Mouse (Mus musculus) E14TG2a.4 (cell line): ENCODE results near the gene Celf2.

Experiments used
- CTCF ChIP-seq: conservative IDR thresholded peaks from 2 replicates; pipeline ENCODE4 v1.5.1; 2014; ENCODE audit warnings: low read length
- POU5F1 ChIP-seq: IDR thresholded peaks from 2 replicates; pipeline ENCODE4 v1.6.1; 2014; ENCODE audit warnings: low read length, borderline replicate concordance

DNA sequence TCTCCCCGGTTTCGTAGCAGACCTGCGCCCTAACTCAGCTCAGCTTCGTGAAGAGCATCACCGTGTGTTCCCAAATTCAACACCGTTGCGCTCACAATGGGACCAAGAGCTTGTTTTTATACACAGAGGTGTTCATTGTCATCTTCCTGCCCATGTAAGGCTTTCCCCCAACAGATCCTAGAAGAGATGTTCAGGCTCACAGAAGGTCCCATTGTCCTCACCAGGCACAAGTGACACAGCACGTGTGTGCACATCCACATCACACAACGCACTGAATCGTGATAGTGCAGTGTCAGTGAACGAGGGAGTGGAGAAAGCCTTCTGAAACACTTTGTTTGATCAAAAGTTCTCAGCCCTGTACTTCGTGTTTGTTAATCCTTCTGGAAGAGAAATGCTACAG is 1011.3 kb downstream of the Celf2 start:
- TF ChIP-seq CTCF (no peak), POU5F1 (no peak)
